Mouse (Mus musculus): Measurements from ENCODE around the gene Auts2. TPM values are rescaled to one million over a fixed set of nuclear protein-coding genes. Genes with fewer than 3 reads are reported as not detected.
"Not testable (repeated sequence)": the region's sequence is repeated elsewhere in the genome, so short reads cannot be mapped to it uniquely, and the experiment has no call there.

Auts2 gene
- 49.5 and 70.3 TPM in 2 replicates for polyA plus RNA-seq (2014; fragmentation: Nextera tagmentation; extraction: Ambion mirVana)

DNA sequence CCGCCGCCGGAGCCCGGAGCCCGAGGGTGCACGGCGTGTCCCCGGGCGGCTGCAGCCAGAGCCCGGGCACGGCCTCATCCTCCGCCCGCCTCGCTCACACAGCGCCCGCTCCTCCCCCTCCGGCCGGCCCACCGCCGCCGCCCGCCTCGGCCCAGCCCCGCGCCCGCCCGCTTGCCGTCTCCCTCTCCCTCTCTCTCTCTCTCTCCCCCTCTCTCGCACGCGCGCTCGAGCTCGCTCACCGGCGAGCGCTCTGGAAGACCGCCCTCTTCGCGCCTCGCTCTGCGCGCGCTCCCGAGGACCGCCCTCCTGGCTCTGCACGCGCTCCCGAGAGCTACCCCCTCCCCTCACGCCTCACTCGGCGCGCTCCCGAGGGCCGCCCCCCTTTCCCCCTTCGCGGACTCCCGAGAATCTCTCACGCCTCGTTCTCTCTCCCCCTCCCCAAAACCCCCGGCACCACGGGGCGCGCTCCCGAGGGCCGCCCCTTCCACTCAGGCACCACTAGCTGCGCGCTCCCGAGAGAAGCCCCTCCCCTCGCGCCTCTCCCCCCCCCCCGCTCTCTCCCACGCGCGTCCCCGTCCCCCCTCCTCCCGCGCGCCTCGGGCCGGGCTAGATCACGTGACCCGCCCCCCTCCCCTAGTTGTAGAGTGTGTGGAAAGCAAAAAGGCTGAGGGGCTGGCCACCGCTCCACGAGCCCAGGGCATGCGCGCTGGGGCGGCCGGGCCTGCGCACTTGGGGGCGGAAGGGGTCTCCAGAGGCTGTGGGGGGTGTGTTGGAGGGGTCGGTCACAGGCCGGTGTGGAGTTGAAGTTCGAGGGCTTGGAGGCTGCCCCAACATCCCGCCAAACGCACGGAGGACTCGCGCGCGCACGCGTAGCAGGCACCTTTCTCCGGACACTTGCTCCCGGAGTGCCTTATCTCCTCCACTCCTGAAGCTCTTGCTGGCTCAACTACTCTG lies at the start of gene Auts2:
Gene Auts2, minus strand, starts transcription at position 227 of the 954 bp plus-strand sequence.
- WGBS, result 0% methylated on average over 56 of the region's 105 CpGs
- H3K4me1 ChIP-seq (replicated peaks; ENCODE audit: control insufficient read depth, insufficient read depth, low read length), result 0 out of 2 replicates have a peak, but pooled peaks cover 2% of the 10 kb centered on the region

DNA sequence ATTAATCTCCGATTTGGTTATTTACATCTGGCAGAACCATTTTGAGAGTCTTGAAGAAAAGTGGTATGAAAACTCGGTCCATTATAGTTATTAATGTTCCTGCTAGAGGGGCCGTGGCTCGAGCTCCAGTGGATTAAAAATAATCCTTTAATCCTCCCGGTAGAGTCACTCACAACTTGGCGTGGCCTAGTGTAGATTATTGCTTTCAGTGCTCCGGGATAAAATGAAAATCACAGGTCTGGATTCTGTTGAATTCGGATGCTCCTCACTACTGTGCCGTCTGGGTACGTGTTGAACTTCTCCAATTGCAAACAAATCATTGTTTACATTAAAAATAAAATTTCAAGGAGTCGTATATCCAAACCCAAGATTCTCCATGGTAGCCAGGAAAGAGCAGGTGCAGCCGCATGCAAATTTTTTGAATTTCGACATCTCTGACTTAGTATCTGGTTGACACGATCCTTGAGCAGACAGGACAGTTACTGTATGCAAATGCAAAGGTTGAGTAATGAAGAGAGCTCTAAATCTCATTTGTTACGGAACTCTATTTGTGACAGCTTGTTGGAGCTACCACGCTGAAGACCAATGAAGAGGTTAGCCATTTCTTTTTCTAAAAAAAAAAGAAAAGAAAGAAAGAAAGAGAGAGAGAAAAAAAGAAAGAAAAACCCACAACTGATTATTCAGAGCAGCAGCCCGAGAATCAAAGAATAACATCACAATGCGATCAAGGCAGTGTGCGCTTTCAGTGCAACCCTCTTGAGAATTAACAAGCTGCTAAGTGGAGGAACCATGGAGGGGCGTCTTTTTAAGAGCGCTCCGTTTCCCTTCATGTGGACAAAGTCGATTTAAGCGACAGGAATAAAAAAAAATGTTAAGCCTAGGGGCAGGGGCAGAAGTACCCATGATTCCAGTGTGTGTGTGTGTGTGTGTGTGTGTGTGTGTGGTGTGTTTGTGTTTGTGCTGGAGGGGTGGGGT lies 48.9 kb upstream of the Auts2 start:
- H3K27ac ChIP-seq (ENCODE audit: low read depth, low read length), result no peak overlapping the region
- 87% methylated on average over 24 of the region's 24 CpGs for WGBS
- H3K36me3 ChIP-seq (ENCODE audit: control insufficient read depth, insufficient read depth, low read length), result no peaks in the 10 kb centered on the region
- H3K27me3 ChIP-seq (ENCODE audit: control insufficient read depth, insufficient read depth, low read length), result no peaks in the 10 kb centered on the region
- no peaks in the 10 kb centered on the region for H3K4me1 ChIP-seq (replicated peaks; ENCODE audit: control insufficient read depth, insufficient read depth, low read length)
- no peak overlapping the region for H3K4me2 ChIP-seq (replicated peaks; ENCODE audit: low read depth, low read length)
- no peak for DNase-seq (ENCODE audit: low spot score)
- H3K9ac ChIP-seq (ENCODE audit: low read depth, low read length), result no peak overlapping the region
- no peaks in the 10 kb centered on the region for H3K9me3 ChIP-seq (ENCODE audit: control insufficient read depth, low read length)
- ATAC-seq (ENCODE audit: low FRiP score), result no peak
- H3K4me3 ChIP-seq (ENCODE audit: low read depth, low read length), result no peak overlapping the region

More for the DNA sequence above, at the start of gene Auts2:
- DNase-seq (ENCODE audit: low spot score), result peak; percentile 93
- peak within 1 kb of the TSS; percentile 91 for H3K27ac ChIP-seq (ENCODE audit: low read depth, low read length)
- ATAC-seq (ENCODE audit: low FRiP score), result peak; percentile 90
- peak within 1 kb of the TSS; percentile 93 for H3K9ac ChIP-seq (ENCODE audit: low read depth, low read length)
- H3K9me3 ChIP-seq (ENCODE audit: control insufficient read depth, low read length), result no peaks in the 10 kb centered on the region
- H3K27me3 ChIP-seq (ENCODE audit: control insufficient read depth, insufficient read depth, low read length), result no peaks in the 10 kb centered on the region
- H3K36me3 ChIP-seq (ENCODE audit: control insufficient read depth, insufficient read depth, low read length), result no peaks in the 10 kb centered on the region
- peak within 1 kb of the TSS; percentile 67 for H3K4me2 ChIP-seq (replicated peaks; ENCODE audit: low read depth, low read length)
- H3K4me3 ChIP-seq (ENCODE audit: low read depth, low read length), result peak within 1 kb of the TSS; percentile 72

GRCm38 (mm10) chr5:132579774-132580173 lies 36.6 kb upstream of the Auts2 start:
- H3K27me3 ChIP-seq (ENCODE audit: control insufficient read depth, insufficient read depth, low read length), result no peaks in the 10 kb centered on the region
- H3K9me3 ChIP-seq (ENCODE audit: control insufficient read depth, low read length), result no peaks in the 10 kb centered on the region
- DNase-seq (ENCODE audit: low spot score) (peak; percentile 6), ATAC-seq (ENCODE audit: low FRiP score) (no peak)
- WGBS, result 55% methylated on average over 7 of the region's 7 CpGs
- H3K9ac ChIP-seq (ENCODE audit: low read depth, low read length), result no peak overlapping the region
- H3K27ac ChIP-seq (ENCODE audit: low read depth, low read length), result no peak overlapping the region
- H3K4me1 ChIP-seq (replicated peaks; ENCODE audit: control insufficient read depth, insufficient read depth, low read length), result no peaks in the 10 kb centered on the region
- H3K4me2 ChIP-seq (replicated peaks; ENCODE audit: low read depth, low read length), result no peak overlapping the region
- H3K4me3 ChIP-seq (ENCODE audit: low read depth, low read length), result no peak overlapping the region
- H3K36me3 ChIP-seq (ENCODE audit: control insufficient read depth, insufficient read depth, low read length), result no peaks in the 10 kb centered on the region

DNA sequence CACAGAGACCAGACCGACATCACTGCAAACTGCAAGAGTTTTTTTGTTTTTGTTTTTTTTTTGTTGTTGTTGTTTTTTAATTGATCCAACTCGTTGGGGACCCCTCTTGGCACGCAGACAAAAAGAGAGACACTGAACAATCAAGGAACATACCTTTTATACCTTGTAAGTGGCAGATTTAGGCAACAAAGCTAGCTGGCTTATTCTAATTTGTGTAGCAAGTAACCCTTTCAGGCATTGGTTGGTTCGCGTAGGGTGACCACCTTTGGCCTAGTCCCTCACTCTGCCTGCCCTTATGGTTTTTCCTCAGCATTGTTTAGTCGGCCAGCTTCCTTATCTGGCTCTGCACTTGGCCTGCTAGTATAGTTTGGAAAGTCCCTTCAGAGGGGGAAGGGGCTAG lies 17.6 kb upstream of the Auts2 start:
- H3K4me2 ChIP-seq (replicated peaks; ENCODE audit: low read depth, low read length); H3K4me3 ChIP-seq (ENCODE audit: low read depth, low read length); ATAC-seq (ENCODE audit: low FRiP score); H3K4me1 ChIP-seq (replicated peaks; ENCODE audit: control insufficient read depth, insufficient read depth, low read length); H3K9ac ChIP-seq (ENCODE audit: low read depth, low read length); H3K9me3 ChIP-seq (ENCODE audit: control insufficient read depth, low read length); H3K27me3 ChIP-seq (ENCODE audit: control insufficient read depth, insufficient read depth, low read length); H3K27ac ChIP-seq (ENCODE audit: low read depth, low read length); H3K36me3 ChIP-seq (ENCODE audit: control insufficient read depth, insufficient read depth, low read length); DNase-seq (ENCODE audit: low spot score): not testable (repeated sequence)
- WGBS, result 84% methylated on average over 6 of the region's 6 CpGs

GRCm38 (mm10) chr5:132545761-132546160 lies 2.6 kb upstream of the Auts2 start:
- 76% methylated on average over 1 of the region's 1 CpGs for WGBS
- no peak for ATAC-seq (ENCODE audit: low FRiP score)

GRCm38 (mm10) chr5:132544176-132544995 lies 1.2 kb upstream of the Auts2 start:
- 5% methylated on average over 26 of the region's 26 CpGs for WGBS
- Histone ChIP-seq H3K36me3 (ENCODE audit: control insufficient read depth, insufficient read depth, low read length) (no peaks in the 10 kb centered on the region), H3K9me3 (ENCODE audit: control insufficient read depth, low read length) (no peaks in the 10 kb centered on the region), H3K27me3 (ENCODE audit: control insufficient read depth, insufficient read depth, low read length) (no peaks in the 10 kb centered on the region), H3K4me3 (ENCODE audit: low read depth, low read length) (peak overlapping the region; percentile 72), H3K4me2 (replicated peaks; ENCODE audit: low read depth, low read length) (peak overlapping the region; percentile 67), H3K4me1 (replicated peaks; ENCODE audit: control insufficient read depth, insufficient read depth, low read length) (0 out of 2 replicates have a peak, but pooled peaks cover 2% of the 10 kb centered on the region), H3K27ac (ENCODE audit: low read depth, low read length) (no peak overlapping the region), H3K9ac (ENCODE audit: low read depth, low read length) (0 out of 2 replicates have a peak overlapping the region, but pooled peaks have one; percentile 25)
- DNase-seq (ENCODE audit: low spot score) (peak; percentile 51), ATAC-seq (ENCODE audit: low FRiP score) (no peak)

More at GRCm38 (mm10) chr5:132545761-132546160, 2.6 kb upstream of the Auts2 start:
- no peak overlapping the region for H3K9ac ChIP-seq (ENCODE audit: low read depth, low read length)
- no peaks in the 10 kb centered on the region for H3K4me1 ChIP-seq (replicated peaks; ENCODE audit: control insufficient read depth, insufficient read depth, low read length)
- no peaks in the 10 kb centered on the region for H3K27me3 ChIP-seq (ENCODE audit: control insufficient read depth, insufficient read depth, low read length)
- DNase-seq (ENCODE audit: low spot score), result no peak
- H3K4me3 ChIP-seq (ENCODE audit: low read depth, low read length), result no peak overlapping the region
- H3K27ac ChIP-seq (ENCODE audit: low read depth, low read length), result no peak overlapping the region
- no peak overlapping the region for H3K4me2 ChIP-seq (replicated peaks; ENCODE audit: low read depth, low read length)
- H3K9me3 ChIP-seq (ENCODE audit: control insufficient read depth, low read length), result no peaks in the 10 kb centered on the region
- H3K36me3 ChIP-seq (ENCODE audit: control insufficient read depth, insufficient read depth, low read length), result no peaks in the 10 kb centered on the region

- 0% methylated on average over 28 of the region's 28 CpGs for WGBS
- 0 out of 2 replicates have a peak, but pooled peaks cover 2% of the 10 kb centered on the region for H3K4me1 ChIP-seq (replicated peaks; ENCODE audit: control insufficient read depth, insufficient read depth, low read length)
- no peaks in the 10 kb centered on the region for H3K36me3 ChIP-seq (ENCODE audit: control insufficient read depth, insufficient read depth, low read length)
- H3K9ac ChIP-seq (ENCODE audit: low read depth, low read length), result peak overlapping the region; percentile 93
- peak; percentile 15 for ATAC-seq (ENCODE audit: low FRiP score)
- no peaks in the 10 kb centered on the region for H3K9me3 ChIP-seq (ENCODE audit: control insufficient read depth, low read length)
- DNase-seq (ENCODE audit: low spot score), result peak; percentile 66
- peak overlapping the region; percentile 72 for H3K4me3 ChIP-seq (ENCODE audit: low read depth, low read length)
- H3K27me3 ChIP-seq (ENCODE audit: control insufficient read depth, insufficient read depth, low read length), result no peaks in the 10 kb centered on the region
- H3K4me2 ChIP-seq (replicated peaks; ENCODE audit: low read depth, low read length), result peak overlapping the region; percentile 67
- peak overlapping the region; percentile 91 for H3K27ac ChIP-seq (ENCODE audit: low read depth, low read length)
Observed at GRCm38 (mm10) chr5:132542381-132543020, 643 bp downstream of the Auts2 start.

Data from hindbrain, embryonic 11.5 days (tissue).